Mouse (Mus musculus): Measurements from ENCODE around the gene Olfr339.
"Not testable (repeated sequence)": the region's sequence is repeated elsewhere in the genome, so short reads cannot be mapped to it uniquely, and the experiment has no call there.

Gene Olfr339

GRCm38 (mm10) chr2:36418647-36419046 is at the start of gene Olfr339:
TSS of gene Olfr339 (plus strand) at chr2:36418947.
- DNase-seq (ENCODE audit: low read depth), result no peak

GRCm38 (mm10) chr2:36373219-36373618 is 45.5 kb upstream of the Olfr339 start, which contains the start of gene Olfr338:
TSS of gene Olfr338 (plus strand) at chr2:36373519.
- no peak for DNase-seq (ENCODE audit: low read depth)

DNA sequence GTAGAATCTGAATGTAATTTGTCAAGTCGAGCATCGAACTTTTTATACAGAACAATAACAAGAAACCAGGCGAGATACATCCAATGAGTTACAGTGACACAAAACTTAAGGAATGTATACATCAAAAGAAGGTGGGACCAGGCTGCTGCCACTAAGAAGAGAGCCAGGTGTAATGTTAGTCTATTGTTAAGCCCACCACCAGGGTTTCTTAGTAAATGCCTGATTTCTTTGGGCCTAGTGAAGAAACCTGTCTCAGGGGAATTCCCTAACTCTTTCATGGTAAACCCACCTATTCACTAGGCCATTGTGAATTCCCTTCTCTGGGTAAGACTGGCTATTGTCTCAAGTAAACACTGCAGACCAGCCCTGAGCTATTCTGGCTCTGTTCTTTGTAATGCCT is 3.6 kb upstream of the Olfr339 start:
- DNase-seq (ENCODE audit: low read depth), result not testable (repeated sequence)

DNA sequence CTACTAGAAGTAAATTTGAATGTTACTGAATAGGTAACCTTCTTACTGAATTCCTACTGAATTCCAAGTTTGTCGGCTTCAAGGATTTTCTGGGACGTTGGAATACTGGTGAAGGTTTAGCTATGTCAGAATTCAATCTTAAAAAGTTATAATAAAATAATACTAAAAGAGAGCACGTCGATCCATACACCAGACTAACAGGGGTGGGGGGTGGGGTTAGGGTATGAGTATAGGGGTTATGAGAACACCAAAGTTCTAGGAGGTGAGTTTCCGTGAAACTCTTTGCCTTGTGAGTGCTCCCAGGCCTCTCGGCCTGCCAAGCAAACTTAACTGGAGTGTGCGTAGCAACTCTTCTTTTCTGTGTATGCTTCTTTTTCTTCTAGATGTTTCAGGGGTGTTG is 3.2 kb upstream of the Olfr339 start:
- not testable (repeated sequence) for DNase-seq (ENCODE audit: low read depth)

GRCm38 (mm10) chr2:36452287-36452686 is 33.5 kb downstream of the Olfr339 start, which contains the start of gene Olfr340:
TSS of gene Olfr340 (plus strand) at chr2:36452587.
- DNase-seq (ENCODE audit: low read depth), result no peak

- no peak for DNase-seq (ENCODE audit: low read depth)
These were observed 54.9 kb downstream of the Olfr339 start for GRCm38 (mm10) chr2:36473634-36474033.
